Mouse (Mus musculus) ES-E14 (cell line): ENCODE results near the gene Grip2. TPM values are rescaled to one million over a fixed set of nuclear protein-coding genes. Genes with fewer than 3 reads are reported as not detected.

ENCODE experiments used
- DNase-seq: peaks from one replicate; pipeline ENCODE4 v3.0.0-alpha.2; 2013; ENCODE audit warnings: low read depth, low spot score
- H3K27ac ChIP-seq: 2 replicates; pipeline ENCODE4 v1.5.1; 2012; ENCODE audit warnings: low read depth, mild to moderate bottlenecking, low read length, moderate library complexity, mixed read lengths; ENCODE audit not compliant: poor library complexity, insufficient read depth, severe bottlenecking
- H3K36me3 ChIP-seq: 2 replicates; pipeline ENCODE4 v1.6.1; 2012; ENCODE audit warnings: mild to moderate bottlenecking, low read length, moderate library complexity, mixed read lengths; ENCODE audit not compliant: control insufficient read depth, poor library complexity, insufficient read depth, severe bottlenecking
- H3K4me1 ChIP-seq, 2 experiments: fragments of 150-350 bp in 1 of 2; sonication (generic) in 1 of 2; 2 replicates each; pipeline ENCODE4 v1.6.1; 2012; ENCODE audit warnings: low read length in 2 of 2, mild to moderate bottlenecking in 1 of 2, mixed read lengths in 1 of 2; ENCODE audit not compliant: control insufficient read depth in 2 of 2, insufficient read depth in 2 of 2, poor library complexity in 1 of 2
- H3K4me3 ChIP-seq, 2 experiments: fragments of 150-350 bp in 1 of 2; sonication (generic) in 1 of 2; 2 replicates each; pipeline ENCODE4 v1.5.1; 2012; ENCODE audit warnings: low read length in 2 of 2, low read depth in 1 of 2, mild to moderate bottlenecking in 1 of 2, mixed read lengths in 1 of 2; ENCODE audit not compliant: insufficient read depth in 1 of 2, poor library complexity in 1 of 2, severe bottlenecking in 1 of 2
- H3K9ac ChIP-seq: 2 replicates; pipeline ENCODE4 v1.6.1; 2012; ENCODE audit warnings: low read depth, mild to moderate bottlenecking, low read length, mixed read lengths; ENCODE audit not compliant: poor library complexity, insufficient read depth, severe bottlenecking
- H3K9me3 ChIP-seq: fragments of 150-350 bp; sonication (generic); 2 replicates; pipeline ENCODE4 v1.6.1; 2012; ENCODE audit warnings: low read depth, mild to moderate bottlenecking, low read length; ENCODE audit not compliant: control insufficient read depth, insufficient read depth
- CHD2 ChIP-seq: IDR thresholded peaks from 2 replicates; pipeline ENCODE4 v1.6.1; 2014; ENCODE audit warnings: mild to moderate bottlenecking, low read depth, low read length, inconsistent platforms
- HCFC1 ChIP-seq: IDR thresholded peaks from 2 replicates; pipeline ENCODE4 v1.6.1; 2012; ENCODE audit warnings: low read length, inconsistent platforms, borderline replicate concordance; ENCODE audit not compliant: insufficient read depth
- MAFK ChIP-seq: IDR thresholded peaks from 2 replicates; pipeline ENCODE4 v1.6.1; 2014; ENCODE audit warnings: mild to moderate bottlenecking, low read depth, low read length, inconsistent platforms; ENCODE audit not compliant: insufficient read depth
- ZC3H11A ChIP-seq: IDR thresholded peaks from 2 replicates; pipeline ENCODE4 v1.6.1; 2012; ENCODE audit warnings: low read depth, mild to moderate bottlenecking, inconsistent platforms, low read length, borderline replicate concordance
- ZNF384 ChIP-seq: IDR thresholded peaks from 2 replicates; pipeline ENCODE4 v1.6.1; 2012; ENCODE audit warnings: low read depth, low read length, inconsistent platforms
- in situ Hi-C, 2 experiments: fragments of 600-800 bp; cut with MboI; formaldehyde crosslinking; loops; one replicate each; pipeline ENCODE4 v1.15.1; 2025; ENCODE audit warnings: low sequenced_read_pairs in 2 of 2, inconsistent platforms in 1 of 2; ENCODE audit not compliant: unreplicated experiment in 2 of 2
- total RNA-seq: library from RNA; depleted of rRNA; stranded (reverse); fragments of 300-350 nt; gene quantifications from 2 replicates; pipeline ENCODE4 v1.2.3, GENCODE M21; 2012

Gene Grip2
- total RNA-seq, 1 experiment: 0.58 TPM

DNA sequence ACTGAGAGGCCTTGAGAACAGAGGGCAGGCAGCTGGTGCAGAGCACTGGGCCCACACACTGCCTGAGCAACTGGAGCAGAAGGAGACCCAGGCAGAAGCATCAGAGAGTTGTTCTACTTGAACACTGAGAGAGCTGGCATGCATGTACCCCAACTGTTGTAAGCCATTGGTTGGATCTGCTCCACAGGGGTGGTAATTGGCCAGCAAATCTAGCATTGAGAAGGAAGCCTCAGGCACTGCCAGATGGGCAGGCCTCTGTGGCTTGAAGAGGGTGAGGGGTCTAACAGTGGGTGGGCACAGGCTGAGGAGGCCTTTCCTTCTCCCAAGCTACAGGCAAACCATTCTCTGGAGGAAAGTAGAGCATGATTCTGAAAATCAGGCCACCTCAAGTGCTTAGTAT lies 35.8 kb upstream of the Grip2 start:
- H3K27ac ChIP-seq: no peak overlapping the region

DNA sequence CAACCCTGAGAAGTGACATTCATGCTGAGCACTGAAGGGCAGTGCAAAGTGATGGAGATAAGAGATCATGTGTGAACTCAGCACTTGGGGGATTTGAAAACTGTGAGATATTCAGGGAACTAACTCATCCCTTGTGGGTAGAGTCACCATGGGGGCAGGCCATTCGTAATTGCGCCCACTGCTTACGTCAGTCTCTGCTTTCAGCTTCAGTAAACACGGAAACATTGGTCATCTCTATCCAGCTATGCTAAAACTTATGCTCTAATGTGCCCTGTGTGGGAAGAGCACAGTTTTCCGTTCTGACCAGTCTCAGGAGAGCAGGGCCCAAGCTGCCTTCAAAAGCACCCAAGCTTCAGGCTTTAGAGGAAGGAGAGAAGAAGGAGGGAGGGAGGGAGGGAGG lies 31.3 kb upstream of the Grip2 start:
- no peak for DNase-seq
- Histone ChIP-seq H3K27ac (no peak overlapping the region), H3K4me1 (no peaks in the 10 kb centered on the region), H3K9ac (no peak overlapping the region), H3K4me3 (no peak overlapping the region), H3K36me3 (no peaks in the 10 kb centered on the region), H3K9me3 (no peaks in the 10 kb centered on the region)
- no peak for TF ChIP-seq ZNF384
- TF ChIP-seq CHD2: no peak
- no peak for TF ChIP-seq MAFK
- TF ChIP-seq HCFC1: no peak
- TF ChIP-seq ZC3H11A: no peak
- in situ Hi-C loops: no loop called here

More for the DNA sequence above, 35.8 kb upstream of the Grip2 start:
- in situ Hi-C loops: no loop called here
- TF ChIP-seq ZC3H11A (no peak), MAFK (no peak), HCFC1 (no peak), CHD2 (no peak), ZNF384 (no peak)
- Histone ChIP-seq H3K4me3 (no peak overlapping the region), H3K4me1 (no peaks in the 10 kb centered on the region), H3K36me3 (no peaks in the 10 kb centered on the region), H3K9me3 (no peaks in the 10 kb centered on the region), H3K9ac (no peak overlapping the region)
- DNase-seq: no peak

DNA sequence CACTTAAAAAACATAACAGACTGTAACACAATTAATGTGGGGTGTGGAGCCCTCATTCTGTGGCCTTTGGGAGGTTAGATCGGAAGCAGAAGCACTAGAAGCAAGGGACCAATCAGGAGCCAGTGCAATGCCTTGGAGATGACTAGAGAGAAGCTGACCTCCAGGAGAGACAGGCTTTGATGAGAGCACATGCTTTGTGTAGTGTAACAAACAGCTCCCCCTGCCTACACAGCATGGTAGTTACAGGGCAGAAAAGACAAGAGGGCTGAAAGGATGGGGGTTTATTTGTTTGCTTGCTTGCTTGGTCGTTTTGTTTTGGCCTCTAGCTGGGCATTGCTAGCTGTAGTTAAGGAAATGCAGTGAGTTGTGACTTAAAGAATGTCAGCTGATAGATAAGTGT lies 25.5 kb upstream of the Grip2 start:
- in situ Hi-C loops: loop anchor here in 1 of 2 experiments (5.0 kb wide), 1 partner anchor 75 kb away; no protein-coding TSS in a partner anchor

DNA sequence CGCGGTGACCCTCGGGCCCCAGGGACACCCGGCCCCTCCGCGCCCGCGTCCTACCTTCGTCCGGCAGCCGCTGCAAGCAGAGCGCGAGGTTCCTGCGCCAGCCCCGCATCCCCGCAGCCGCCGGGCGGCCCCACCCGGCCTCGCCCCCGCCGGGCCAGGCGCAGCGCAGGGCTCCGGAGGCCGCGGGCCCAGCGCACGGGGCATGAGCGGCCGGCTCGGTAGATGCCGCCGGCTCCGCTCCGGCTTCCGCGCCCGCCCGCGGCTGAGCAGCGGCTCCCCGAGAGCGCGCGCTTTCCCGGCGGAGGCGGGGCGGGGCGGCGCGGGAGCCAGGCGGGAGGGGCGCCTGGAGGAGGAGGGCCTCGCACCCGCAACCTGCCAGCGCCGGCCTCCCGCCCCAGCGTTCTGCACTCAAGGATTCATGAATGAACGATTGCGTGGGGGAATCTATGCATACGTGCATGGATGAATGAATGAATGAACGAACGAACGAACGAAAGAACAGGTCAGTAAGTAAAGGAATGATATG lies 16.6 kb upstream of the Grip2 start:
- 0 out of 4 replicates have a peak, but pooled peaks cover 0 to 2% of the 10 kb centered on the region in 2 experiments for H3K4me1 ChIP-seq
- no peaks in the 10 kb centered on the region for H3K9me3 ChIP-seq
- H3K36me3 ChIP-seq: no peaks in the 10 kb centered on the region
- H3K27ac ChIP-seq: no peak overlapping the region
- peak overlapping the region; percentile 56 for H3K9ac ChIP-seq
- H3K4me3 ChIP-seq: peak overlapping the region; percentile 72 to 73
- no peak for DNase-seq
- in situ Hi-C loops: no loop called here
- TF ChIP-seq CHD2 (no peak), ZC3H11A (no peak), MAFK (no peak), HCFC1 (no peak), ZNF384 (no peak)

More for the DNA sequence above, 25.5 kb upstream of the Grip2 start:
- DNase-seq: peak; percentile 66
- H3K9me3 ChIP-seq: no peaks in the 10 kb centered on the region
- TF ChIP-seq MAFK (no peak), HCFC1 (no peak), CHD2 (no peak), ZNF384 (no peak), ZC3H11A (no peak)
- no peak overlapping the region for H3K27ac ChIP-seq
- H3K9ac ChIP-seq: no peak overlapping the region
- H3K36me3 ChIP-seq: no peaks in the 10 kb centered on the region
- no peaks in the 10 kb centered on the region for H3K4me1 ChIP-seq
- no peak overlapping the region for H3K4me3 ChIP-seq
